Mouse (Mus musculus): Measurements from ENCODE around the gene Bola3. TPM values are rescaled to one million over a fixed set of nuclear protein-coding genes. Genes with fewer than 3 reads are reported as not detected.

The Bola3 gene
- total RNA-seq, 2 experiments from 2014 or later, result 49.3 to 54.3 TPM

GRCm38 (mm10) chr6:83350172-83350571 lies 1.2 kb downstream of the Bola3 start:
- peak overlapping the region; percentile 83 for H3K4me3 ChIP-seq
- DNase-seq (ENCODE audit: extremely low spot score in 1 of 2, low spot score in 2 of 2), result no peak
- no peak for TF ChIP-seq CTCF (IDR thresholded peaks at IDR 0.05)
- intact Hi-C loops (cut with DNase I), result no loop called here
- H3K27ac ChIP-seq, result peak overlapping the region; percentile 93

GRCm38 (mm10) chr6:83350851-83351405 lies 2.0 kb downstream of the Bola3 start:
- no peak for DNase-seq (ENCODE audit: extremely low spot score in 1 of 2, low spot score in 2 of 2)
- Histone ChIP-seq H3K27ac (no peak overlapping the region), H3K4me3 (no peak overlapping the region)
- intact Hi-C loops (cut with DNase I), result no loop called here
- no peak for TF ChIP-seq CTCF (IDR thresholded peaks at IDR 0.05)

- no peak overlapping the region for H3K27ac ChIP-seq
- intact Hi-C loops (cut with DNase I), result no loop called here
- DNase-seq (ENCODE audit: extremely low spot score in 1 of 2, low spot score in 2 of 2), result no peak
- no peak for TF ChIP-seq CTCF (IDR thresholded peaks at IDR 0.05)
- no peak overlapping the region for H3K4me3 ChIP-seq
Measured at GRCm38 (mm10) chr6:83351490-83352160, 2.7 kb downstream of the Bola3 start.

GRCm38 (mm10) chr6:83352666-83353410 lies 3.9 kb downstream of the Bola3 start:
- Histone ChIP-seq H3K27ac (no peak overlapping the region), H3K4me3 (no peak overlapping the region)
- TF ChIP-seq CTCF (IDR thresholded peaks at IDR 0.05), result no peak
- intact Hi-C loops (cut with DNase I), result no loop called here
- DNase-seq (ENCODE audit: extremely low spot score in 1 of 2, low spot score in 2 of 2), result no peak

- H3K4me3 ChIP-seq, result no peak overlapping the region
- no peak for TF ChIP-seq CTCF (IDR thresholded peaks at IDR 0.05)
- H3K27ac ChIP-seq, result no peak overlapping the region
- no peak for DNase-seq (ENCODE audit: extremely low spot score in 1 of 2, low spot score in 2 of 2)
- intact Hi-C loops (cut with DNase I), result loop anchor here (5.0 kb wide), 2 partner anchors 212 to 317 kb away; no protein-coding TSS in a partner anchor
Measured at GRCm38 (mm10) chr6:83354856-83355781, 6.2 kb downstream of the Bola3 start.

- TF ChIP-seq CTCF (IDR thresholded peaks at IDR 0.05), result peak; percentile 93
- peak; percentile 83 to 89 for DNase-seq (ENCODE audit: extremely low spot score in 1 of 2, low spot score in 2 of 2)
- H3K4me3 ChIP-seq, result no peak overlapping the region
- no peak overlapping the region for H3K27ac ChIP-seq
- intact Hi-C loops (cut with DNase I), result loop anchor here (1.0 to 5.0 kb wide), 4 partner anchors 82 to 316 kb away; no protein-coding TSS in a partner anchor
Measured at GRCm38 (mm10) chr6:83356569-83357138, 7.7 kb downstream of the Bola3 start.

GRCm38 (mm10) chr6:83357436-83357835 lies 8.5 kb downstream of the Bola3 start:
- TF ChIP-seq CTCF (IDR thresholded peaks at IDR 0.05), result no peak
- DNase-seq (ENCODE audit: extremely low spot score in 1 of 2, low spot score in 2 of 2), result no peak
- Histone ChIP-seq H3K4me3 (no peak overlapping the region), H3K27ac (no peak overlapping the region)
- intact Hi-C loops (cut with DNase I), result loop anchor here (5.0 kb wide), 2 partner anchors 210 to 315 kb away; no protein-coding TSS in a partner anchor

GRCm38 (mm10) chr6:83361523-83362248 lies 12.7 kb downstream of the Bola3 start:
- DNase-seq (ENCODE audit: extremely low spot score in 1 of 2, low spot score in 2 of 2), result no peak
- no peak for TF ChIP-seq CTCF (IDR thresholded peaks at IDR 0.05)
- Histone ChIP-seq H3K27ac (no peak overlapping the region), H3K4me3 (no peak overlapping the region)
- intact Hi-C loops (cut with DNase I), result no loop called here

GRCm38 (mm10) chr6:83363075-83363474 lies 14.1 kb downstream of the Bola3 start:
- DNase-seq (ENCODE audit: extremely low spot score in 1 of 2, low spot score in 2 of 2), result no peak
- no peak overlapping the region for H3K4me3 ChIP-seq
- intact Hi-C loops (cut with DNase I), result no loop called here
- no peak for TF ChIP-seq CTCF (IDR thresholded peaks at IDR 0.05)
- no peak overlapping the region for H3K27ac ChIP-seq

- intact Hi-C loops (cut with DNase I), result no loop called here
- TF ChIP-seq CTCF (IDR thresholded peaks at IDR 0.05), result no peak
- no peak overlapping the region for H3K4me3 ChIP-seq
- H3K27ac ChIP-seq, result no peak overlapping the region
- no peak for DNase-seq (ENCODE audit: extremely low spot score in 1 of 2, low spot score in 2 of 2)
Measured at GRCm38 (mm10) chr6:83370316-83370965, 21.5 kb downstream of the Bola3 start.
